Mouse (Mus musculus) retina, postnatal 1 day (tissue): ENCODE measurements at regions not wholly inside any gene's neighbourhood (a gene's known extent, or its start where the extent isn't known, plus 50 kb on each side); places are given as distances from the start of the nearest gene placed in this dataset.
A peak's percentile ranks its signal among the peaks of the same experiment; 100 is the strongest.

Experiments
- DNase-seq: peaks from one replicate; pipeline ENCODE4 v3.0.0-alpha.2; 2012

- DNase-seq: no peak
Observed at GRCm38 (mm10) chr4:64622771-64623170, 501.2 kb upstream of the Pappa start.

GRCm38 (mm10) chr4:64632189-64632588, 491.8 kb upstream of the Pappa start:
- DNase-seq: no peak

- DNase-seq: no peak
Observed at GRCm38 (mm10) chr4:64635256-64635962, 488.6 kb upstream of the Pappa start.

GRCm38 (mm10) chr4:64640056-64640455, 483.9 kb upstream of the Pappa start:
- no peak for DNase-seq

DNA sequence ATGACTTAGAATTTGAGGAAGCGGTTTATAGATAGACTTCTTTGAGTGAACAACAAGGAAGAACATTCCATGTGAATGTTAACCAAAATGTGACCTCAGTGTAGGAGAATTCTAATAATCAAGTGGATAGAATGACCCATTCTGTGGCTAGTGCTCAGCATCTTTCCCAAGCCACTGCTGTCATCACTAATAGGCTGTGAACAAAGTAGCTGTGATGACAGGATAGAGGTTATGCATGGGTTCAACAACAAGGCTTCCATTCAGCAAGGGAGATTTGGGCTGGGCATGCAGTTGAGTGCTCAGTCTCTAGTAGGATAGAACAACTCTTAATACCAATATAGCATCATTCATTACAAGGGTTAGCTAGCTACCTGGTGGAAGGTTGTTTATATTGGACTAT, 483.0 kb upstream of the Pappa start:
- DNase-seq: no peak

GRCm38 (mm10) chr4:64645141-64645540, 478.8 kb upstream of the Pappa start:
- no peak for DNase-seq

GRCm38 (mm10) chr4:64654157-64654556, 469.8 kb upstream of the Pappa start:
- DNase-seq: no peak

GRCm38 (mm10) chr4:64655534-64655933, 468.4 kb upstream of the Pappa start:
- DNase-seq: no peak

GRCm38 (mm10) chr4:64663722-64664121, 460.3 kb upstream of the Pappa start:
- no peak for DNase-seq

GRCm38 (mm10) chr4:64667998-64668397, 456.0 kb upstream of the Pappa start:
- no peak for DNase-seq

DNA sequence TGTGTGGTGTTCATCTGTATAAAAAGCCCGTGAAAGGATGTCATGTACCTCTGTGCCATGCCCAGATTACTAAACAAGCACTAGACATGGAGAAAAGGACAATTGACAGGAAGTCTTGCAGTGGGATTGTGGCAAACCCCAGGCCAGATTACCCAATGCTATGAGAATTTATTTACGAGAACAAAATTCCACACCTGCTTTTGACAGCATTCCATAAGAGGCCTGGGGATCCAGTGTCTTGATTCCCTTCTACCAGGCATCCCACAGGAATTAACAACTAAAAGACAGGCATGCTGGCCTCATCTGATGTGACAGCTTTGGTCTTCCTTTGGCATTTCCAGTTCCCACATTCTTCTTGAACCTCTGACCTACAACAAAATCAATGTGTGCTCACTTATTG, 454.3 kb upstream of the Pappa start:
- no peak for DNase-seq

- peak; percentile 1 for DNase-seq
Observed at GRCm38 (mm10) chr4:64676438-64676837, 447.5 kb upstream of the Pappa start.

- DNase-seq: no peak
Observed at GRCm38 (mm10) chr4:64676881-64677280, 447.1 kb upstream of the Pappa start.

- DNase-seq: no peak
Observed at GRCm38 (mm10) chr4:64684654-64685053, 439.3 kb upstream of the Pappa start.

GRCm38 (mm10) chr4:64696134-64696533, 427.8 kb upstream of the Pappa start:
- no peak for DNase-seq

- DNase-seq: no peak
Observed at GRCm38 (mm10) chr4:64723296-64723695, 400.7 kb upstream of the Pappa start.

DNA sequence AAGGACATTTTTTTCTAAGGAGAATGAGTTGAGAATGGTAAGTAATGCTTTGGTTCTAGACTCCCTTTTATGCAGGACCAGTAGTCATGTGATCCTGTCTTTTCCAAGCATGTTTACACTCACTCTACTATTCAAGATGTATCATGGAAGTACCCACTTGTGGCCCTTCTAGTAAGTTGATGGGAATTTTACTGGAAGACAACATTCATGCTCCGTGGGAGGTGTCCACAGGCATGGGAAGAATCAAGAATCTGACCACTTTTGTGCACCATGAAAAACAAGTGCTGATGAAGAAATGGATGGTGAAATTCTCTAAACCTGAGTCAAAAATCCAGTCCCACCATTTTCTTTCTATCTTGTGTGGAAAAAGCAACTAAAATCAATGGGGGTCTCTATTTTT, 399.1 kb upstream of the Pappa start:
- no peak for DNase-seq

- DNase-seq: no peak
Observed at GRCm38 (mm10) chr4:64755986-64756385, 368.0 kb upstream of the Pappa start.

- DNase-seq: no peak
Observed at GRCm38 (mm10) chr4:64768610-64769009, 355.4 kb upstream of the Pappa start.

- DNase-seq: no peak
Observed at GRCm38 (mm10) chr4:64803886-64804285, 320.1 kb upstream of the Pappa start.

GRCm38 (mm10) chr4:64804996-64805395, 319.0 kb upstream of the Pappa start:
- DNase-seq: peak; percentile 16

GRCm38 (mm10) chr4:64807148-64807547, 316.8 kb upstream of the Pappa start:
- DNase-seq: no peak

DNA sequence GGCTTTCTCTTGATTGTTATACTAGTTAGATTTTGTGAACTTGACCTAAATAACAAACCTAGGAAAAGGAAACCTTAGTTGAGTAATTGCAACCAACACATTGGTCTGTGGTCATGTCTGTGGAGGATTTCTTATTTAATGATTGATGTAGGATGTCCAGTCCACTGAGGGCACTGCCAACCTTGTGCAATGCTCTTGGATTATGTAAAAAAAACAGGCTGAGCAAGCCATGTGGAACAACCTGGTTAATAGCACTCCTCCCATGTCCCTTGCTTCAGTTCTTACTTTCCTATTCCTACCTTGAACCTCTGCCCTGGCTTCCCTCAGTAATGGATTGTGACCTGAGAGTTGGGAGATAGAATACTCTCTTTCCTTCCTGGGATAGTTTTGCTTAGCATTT, 312.0 kb upstream of the Pappa start:
- no peak for DNase-seq

GRCm38 (mm10) chr4:64812812-64813211, 311.2 kb upstream of the Pappa start:
- DNase-seq: no peak

DNA sequence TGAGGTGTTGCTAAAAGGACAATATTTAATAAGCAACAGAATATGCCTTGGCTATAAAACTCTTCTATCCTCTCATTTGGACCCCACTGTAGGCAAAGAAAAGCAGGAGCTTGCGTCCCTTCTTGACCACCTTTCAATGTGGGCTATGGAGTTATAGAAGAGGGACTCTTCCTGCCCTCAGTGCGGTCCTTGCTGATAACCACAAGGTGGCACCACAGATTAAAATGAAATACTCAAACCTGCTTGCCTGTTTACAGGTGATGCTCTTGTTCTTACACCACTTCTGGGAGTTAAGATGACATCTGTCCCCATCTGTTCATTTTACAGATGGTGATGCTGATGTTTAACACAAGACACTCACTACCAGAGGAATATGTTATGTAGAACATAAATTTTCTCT, 291.1 kb upstream of the Pappa start:
- peak; percentile 10 for DNase-seq
